Mouse (Mus musculus) ES-E14 (cell line): Measurements from ENCODE around the gene Hist1h3e. TPM values are rescaled to one million over a fixed set of nuclear protein-coding genes. Genes with fewer than 3 reads are reported as not detected.

ENCODE experiments used
- DNase-seq: peaks from one replicate; pipeline ENCODE4 v3.0.0-alpha.2; 2013; ENCODE audit warnings: low read depth, low spot score
- H3K27ac ChIP-seq: 2 replicates; pipeline ENCODE4 v1.5.1; 2012; ENCODE audit warnings: low read depth, mild to moderate bottlenecking, low read length, moderate library complexity, mixed read lengths; ENCODE audit not compliant: poor library complexity, insufficient read depth, severe bottlenecking
- H3K36me3 ChIP-seq: 2 replicates; pipeline ENCODE4 v1.6.1; 2012; ENCODE audit warnings: mild to moderate bottlenecking, low read length, moderate library complexity, mixed read lengths; ENCODE audit not compliant: control insufficient read depth, poor library complexity, insufficient read depth, severe bottlenecking
- H3K4me1 ChIP-seq, 2 experiments: fragments of 150-350 bp in 1 of 2; sonication (generic) in 1 of 2; 2 replicates each; pipeline ENCODE4 v1.6.1; 2012; ENCODE audit warnings: low read length in 2 of 2, mild to moderate bottlenecking in 1 of 2, mixed read lengths in 1 of 2; ENCODE audit not compliant: control insufficient read depth in 2 of 2, insufficient read depth in 2 of 2, poor library complexity in 1 of 2
- H3K4me3 ChIP-seq, 2 experiments: fragments of 150-350 bp in 1 of 2; sonication (generic) in 1 of 2; 2 replicates each; pipeline ENCODE4 v1.5.1; 2012; ENCODE audit warnings: low read length in 2 of 2, low read depth in 1 of 2, mild to moderate bottlenecking in 1 of 2, mixed read lengths in 1 of 2; ENCODE audit not compliant: insufficient read depth in 1 of 2, poor library complexity in 1 of 2, severe bottlenecking in 1 of 2
- H3K9ac ChIP-seq: 2 replicates; pipeline ENCODE4 v1.6.1; 2012; ENCODE audit warnings: low read depth, mild to moderate bottlenecking, low read length, mixed read lengths; ENCODE audit not compliant: poor library complexity, insufficient read depth, severe bottlenecking
- H3K9me3 ChIP-seq: fragments of 150-350 bp; sonication (generic); 2 replicates; pipeline ENCODE4 v1.6.1; 2012; ENCODE audit warnings: low read depth, mild to moderate bottlenecking, low read length; ENCODE audit not compliant: control insufficient read depth, insufficient read depth
- CHD2 ChIP-seq: IDR thresholded peaks from 2 replicates; pipeline ENCODE4 v1.6.1; 2014; ENCODE audit warnings: mild to moderate bottlenecking, low read depth, low read length, inconsistent platforms
- HCFC1 ChIP-seq: IDR thresholded peaks from 2 replicates; pipeline ENCODE4 v1.6.1; 2012; ENCODE audit warnings: low read length, inconsistent platforms, borderline replicate concordance; ENCODE audit not compliant: insufficient read depth
- MAFK ChIP-seq: IDR thresholded peaks from 2 replicates; pipeline ENCODE4 v1.6.1; 2014; ENCODE audit warnings: mild to moderate bottlenecking, low read depth, low read length, inconsistent platforms; ENCODE audit not compliant: insufficient read depth
- ZC3H11A ChIP-seq: IDR thresholded peaks from 2 replicates; pipeline ENCODE4 v1.6.1; 2012; ENCODE audit warnings: low read depth, mild to moderate bottlenecking, inconsistent platforms, low read length, borderline replicate concordance
- ZNF384 ChIP-seq: IDR thresholded peaks from 2 replicates; pipeline ENCODE4 v1.6.1; 2012; ENCODE audit warnings: low read depth, low read length, inconsistent platforms
- in situ Hi-C, 2 experiments: fragments of 600-800 bp; cut with MboI; formaldehyde crosslinking; loops; one replicate each; pipeline ENCODE4 v1.15.1; 2025; ENCODE audit warnings: low sequenced_read_pairs in 2 of 2, inconsistent platforms in 1 of 2; ENCODE audit not compliant: unreplicated experiment in 2 of 2
- total RNA-seq: library from RNA; depleted of rRNA; stranded (reverse); fragments of 300-350 nt; gene quantifications from 2 replicates; pipeline ENCODE4 v1.2.3, GENCODE M21; 2012

The Hist1h3e gene
- total RNA-seq, 1 experiment = 864 TPM

GRCm38 (mm10) chr13:23555839-23556416 is 6.2 kb downstream of the Hist1h3e start:
- Histone ChIP-seq H3K27ac (peak overlapping the region; percentile 90), H3K4me1 (0 out of 4 replicates have a peak, but pooled peaks cover 0 to 2% of the 10 kb centered on the region in 2 experiments), H3K9me3 (no peaks in the 10 kb centered on the region), H3K4me3 (peak overlapping the region; percentile 52 to 56), H3K9ac (peak overlapping the region; percentile 74), H3K36me3 (no peaks in the 10 kb centered on the region)
- DNase-seq = peak; percentile 81
- TF ChIP-seq CHD2 = peak; percentile 82
- TF ChIP-seq ZNF384 = peak; percentile 65; the same call in 1 of the 2 replicates
- no peak for TF ChIP-seq MAFK
- no peak for TF ChIP-seq ZC3H11A
- in situ Hi-C loops = loop anchor here (10.0 to 25.0 kb wide), 3 partner anchors 189 to 1819 kb away; partner anchors contain the start of genes Hist1h4j (in 2 of the 2), Hist1h2ag (in 1 of the 2), Hist1h2ah (in 1 of the 2) and Hist1h2bb (in 1 of the 2)

GRCm38 (mm10) chr13:23554925-23555838 is 7.0 kb downstream of the Hist1h3e start:
- no peaks in the 10 kb centered on the region for H3K36me3 ChIP-seq
- H3K9me3 ChIP-seq = no peaks in the 10 kb centered on the region
- H3K4me3 ChIP-seq = peak overlapping the region; percentile 52 to 54
- peak overlapping the region; percentile 90 for H3K27ac ChIP-seq
- H3K4me1 ChIP-seq = 0 out of 4 replicates have a peak, but pooled peaks cover 0 to 2% of the 10 kb centered on the region in 2 experiments
- in situ Hi-C loops = loop anchor here (10.0 to 25.0 kb wide), 3 partner anchors 190 to 1818 kb away; partner anchors contain the start of genes Hist1h4j (in 2 of the 2), Hist1h2ag (in 1 of the 2), Hist1h2ah (in 1 of the 2) and Hist1h2bb (in 1 of the 2)
- no peak for DNase-seq
- peak overlapping the region; percentile 74 for H3K9ac ChIP-seq
- TF ChIP-seq HCFC1 (no peak; the same call in 1 of the 2 replicates), ZNF384 (no peak), CHD2 (no peak), ZC3H11A (no peak)

GRCm38 (mm10) chr13:23554393-23554792 is 7.8 kb downstream of the Hist1h3e start:
- no peak for TF ChIP-seq MAFK
- TF ChIP-seq ZC3H11A = no peak
- TF ChIP-seq ZNF384 = no peak
- TF ChIP-seq CHD2 = no peak
- TF ChIP-seq HCFC1 = no peak
- no peaks in the 10 kb centered on the region for H3K36me3 ChIP-seq
- H3K4me3 ChIP-seq = peak overlapping the region; percentile 23 to 54; a peak in 3 of 4 replicates
- no peaks in the 10 kb centered on the region for H3K9me3 ChIP-seq
- H3K9ac ChIP-seq = peak overlapping the region; percentile 80; the same call in 1 of the 2 replicates
- in situ Hi-C loops = loop anchor here (10.0 to 25.0 kb wide), 3 partner anchors 190 to 1817 kb away; partner anchors contain the start of genes Hist1h4j (in 2 of the 2), Hist1h2ag (in 1 of the 2), Hist1h2ah (in 1 of the 2) and Hist1h2bb (in 1 of the 2)
- DNase-seq = no peak
- no peak overlapping the region; the same call in 1 of the 2 replicates for H3K27ac ChIP-seq
- 0 out of 4 replicates have a peak, but pooled peaks cover 0 to 2% of the 10 kb centered on the region in 2 experiments for H3K4me1 ChIP-seq

- Histone ChIP-seq H3K4me3 (peak within 1 kb of the TSS in 1 of 2 experiments; percentile 3; a peak in 1 of 4 replicates), H3K36me3 (no peaks in the 10 kb centered on the region), H3K9me3 (no peaks in the 10 kb centered on the region), H3K27ac (peak within 1 kb of the TSS; percentile 63; the same call in 1 of the 2 replicates), H3K9ac (peak within 1 kb of the TSS; percentile 50; the same call in 1 of the 2 replicates), H3K4me1 (0 out of 4 replicates have a peak, but pooled peaks cover 0 to 2% of the 10 kb centered on the region in 2 experiments)
- DNase-seq = no peak
- TF ChIP-seq ZC3H11A = no peak
- TF ChIP-seq HCFC1 = no peak
- TF ChIP-seq ZNF384 = no peak
- TF ChIP-seq MAFK = no peak
- TF ChIP-seq CHD2 = no peak
- in situ Hi-C loops = loop anchor here (10.0 to 25.0 kb wide), 3 partner anchors 192 to 1816 kb away; partner anchors contain the start of genes Hist1h4j (in 2 of the 2), Hist1h2ag (in 1 of the 2), Hist1h2ah (in 1 of the 2) and Hist1h2bb (in 1 of the 2)
Observed at GRCm38 (mm10) chr13:23552962-23553361, 9.2 kb downstream of the Hist1h3e start, which contains the start of gene Hist1h1d. TSS of gene Hist1h1d (plus strand) at chr13:23553262.
